Mouse (Mus musculus) stomach, postnatal 0 days (tissue): ENCODE measurements at regions not wholly inside any gene's neighbourhood (a gene's known extent, or its start where the extent isn't known, plus 50 kb on each side); places are given as distances from the start of the nearest gene placed in this dataset.

ENCODE experiments used
- CTCF ChIP-seq: IDR thresholded peaks from 2 replicates; pipeline ENCODE4 v1.5.1; 2016; ENCODE audit warnings: antibody characterized with exemption, low read depth, mild to moderate bottlenecking, moderate library complexity
- EP300 ChIP-seq: optimal IDR thresholded peaks from 2 replicates; pipeline ENCODE3; 2016; ENCODE audit warnings: antibody characterized with exemption

- TF ChIP-seq CTCF (no peak), EP300 (no peak)
These were observed 74.0 kb upstream of the Serbp1 start for GRCm38 (mm10) chr6:67163947-67164346.
